Mouse (Mus musculus): Measurements from ENCODE around the gene BC048562. TPM values are rescaled to one million over a fixed set of nuclear protein-coding genes. Genes with fewer than 3 reads are reported as not detected.
A peak's percentile ranks its signal among the peaks of the same experiment; 100 is the strongest.

The BC048562 gene
- polyA plus RNA-seq, 1 experiment from 2014 or later: not detected

GRCm38 (mm10) chr9:108488403-108488802 lies 52.1 kb downstream of the BC048562 start:
- Histone ChIP-seq H3K27me3 (ENCODE audit: insufficient read depth, low read length) (no peaks in the 10 kb centered on the region), H3K9ac (ENCODE audit: low read depth, low read length) (no peak overlapping the region), H3K4me3 (replicated peaks; ENCODE audit: low read depth, low read length) (no peak overlapping the region), H3K9me3 (replicated peaks; ENCODE audit: low read length) (no peaks in the 10 kb centered on the region), H3K4me1 (replicated peaks; ENCODE audit: insufficient read depth, low read length) (peaks cover 9% of the 10 kb centered on the region; the same call in 1 of the 2 replicates), H3K36me3 (ENCODE audit: insufficient read depth, low read length) (peaks cover 70% of the 10 kb centered on the region), H3K27ac (no peak overlapping the region), H3K4me2 (ENCODE audit: low read length) (no peak overlapping the region)
- TF ChIP-seq CTCF (IDR thresholded peaks at IDR 0.05; ENCODE audit: low read depth): no peak
- ATAC-seq (replicated peaks; ENCODE audit: low FRiP score, low read depth): no peak
- no peak for DNase-seq (ENCODE audit: low spot score)
- WGBS: 97% methylated on average over 17 of the region's 17 CpGs

GRCm38 (mm10) chr9:108489215-108489614 lies 52.9 kb downstream of the BC048562 start:
- DNase-seq (ENCODE audit: low spot score) (no peak), ATAC-seq (replicated peaks; ENCODE audit: low FRiP score, low read depth) (no peak)
- TF ChIP-seq CTCF (IDR thresholded peaks at IDR 0.05; ENCODE audit: low read depth): no peak
- Histone ChIP-seq H3K36me3 (ENCODE audit: insufficient read depth, low read length) (peaks cover 70% of the 10 kb centered on the region), H3K9me3 (replicated peaks; ENCODE audit: low read length) (no peaks in the 10 kb centered on the region), H3K4me1 (replicated peaks; ENCODE audit: insufficient read depth, low read length) (peaks cover 9% of the 10 kb centered on the region; the same call in 1 of the 2 replicates), H3K4me2 (ENCODE audit: low read length) (no peak overlapping the region), H3K4me3 (replicated peaks; ENCODE audit: low read depth, low read length) (no peak overlapping the region), H3K27me3 (ENCODE audit: insufficient read depth, low read length) (no peaks in the 10 kb centered on the region), H3K27ac (peak overlapping the region; percentile 98; the same call in 1 of the 2 replicates), H3K9ac (ENCODE audit: low read depth, low read length) (no peak overlapping the region)
- WGBS: 97% methylated on average over 20 of the region's 20 CpGs

- Histone ChIP-seq H3K4me2 (ENCODE audit: low read length) (peak overlapping the region; percentile 55), H3K9ac (ENCODE audit: low read depth, low read length) (peak overlapping the region; percentile 92), H3K4me3 (replicated peaks; ENCODE audit: low read depth, low read length) (peak overlapping the region; percentile 98), H3K4me1 (replicated peaks; ENCODE audit: insufficient read depth, low read length) (peaks cover 9% of the 10 kb centered on the region; the same call in 1 of the 2 replicates), H3K27ac (peak overlapping the region; percentile 98), H3K36me3 (ENCODE audit: insufficient read depth, low read length) (peaks cover 73% of the 10 kb centered on the region), H3K9me3 (replicated peaks; ENCODE audit: low read length) (no peaks in the 10 kb centered on the region), H3K27me3 (ENCODE audit: insufficient read depth, low read length) (no peaks in the 10 kb centered on the region)
- no peak for DNase-seq (ENCODE audit: low spot score)
- ATAC-seq (replicated peaks; ENCODE audit: low FRiP score, low read depth): no peak
- WGBS: 58% methylated on average over 26 of the region's 26 CpGs
- no peak for TF ChIP-seq CTCF (IDR thresholded peaks at IDR 0.05; ENCODE audit: low read depth)
Measured at GRCm38 (mm10) chr9:108489702-108490558, 53.6 kb downstream of the BC048562 start.

- H3K27me3 ChIP-seq (ENCODE audit: insufficient read depth, low read length): no peaks in the 10 kb centered on the region
- peaks cover 9% of the 10 kb centered on the region; the same call in 1 of the 2 replicates for H3K4me1 ChIP-seq (replicated peaks; ENCODE audit: insufficient read depth, low read length)
- H3K9ac ChIP-seq (ENCODE audit: low read depth, low read length): peak within 1 kb of the TSS; percentile 92
- under 1% methylated on average over 69 of the region's 69 CpGs for WGBS
- TF ChIP-seq CTCF (IDR thresholded peaks at IDR 0.05; ENCODE audit: low read depth): 0 out of 2 replicates have a peak, but pooled peaks have one; percentile 2
- peak; percentile 94 for ATAC-seq (replicated peaks; ENCODE audit: low FRiP score, low read depth)
- peak; percentile 99 for DNase-seq (ENCODE audit: low spot score)
- H3K4me2 ChIP-seq (ENCODE audit: low read length): peak within 1 kb of the TSS; percentile 55
- H3K4me3 ChIP-seq (replicated peaks; ENCODE audit: low read depth, low read length): peak within 1 kb of the TSS; percentile 98
- H3K27ac ChIP-seq: peak within 1 kb of the TSS; percentile 98
- no peaks in the 10 kb centered on the region for H3K9me3 ChIP-seq (replicated peaks; ENCODE audit: low read length)
- H3K36me3 ChIP-seq (ENCODE audit: insufficient read depth, low read length): peaks cover 73% of the 10 kb centered on the region
Measured at GRCm38 (mm10) chr9:108490559-108491285, 54.4 kb downstream of the BC048562 start, which contains the start of gene Usp19. Gene Usp19 (plus strand): TSS chr9:108490602.

- ATAC-seq (replicated peaks; ENCODE audit: low FRiP score, low read depth): no peak
- Histone ChIP-seq H3K4me2 (ENCODE audit: low read length) (peak overlapping the region; percentile 55), H3K27ac (peak overlapping the region; percentile 98), H3K4me1 (replicated peaks; ENCODE audit: insufficient read depth, low read length) (peaks cover 9% of the 10 kb centered on the region; the same call in 1 of the 2 replicates), H3K4me3 (replicated peaks; ENCODE audit: low read depth, low read length) (peak overlapping the region; percentile 98), H3K9ac (ENCODE audit: low read depth, low read length) (peak overlapping the region; percentile 92), H3K9me3 (replicated peaks; ENCODE audit: low read length) (no peaks in the 10 kb centered on the region), H3K36me3 (ENCODE audit: insufficient read depth, low read length) (peaks cover 73% of the 10 kb centered on the region), H3K27me3 (ENCODE audit: insufficient read depth, low read length) (no peaks in the 10 kb centered on the region)
- 3% methylated on average over 12 of the region's 12 CpGs for WGBS
- no peak for TF ChIP-seq CTCF (IDR thresholded peaks at IDR 0.05; ENCODE audit: low read depth)
- DNase-seq (ENCODE audit: low spot score): no peak
Measured at GRCm38 (mm10) chr9:108491286-108491580, 55.0 kb downstream of the BC048562 start.

All from kidney, postnatal 0 days (tissue).